Mouse (Mus musculus) frontal cortex, adult (tissue): ENCODE data around the gene Gria4.
A peak's percentile ranks its signal among the peaks of the same experiment; 100 is the strongest.
"Not testable (repeated sequence)": the region's sequence is repeated elsewhere in the genome, so short reads cannot be mapped to it uniquely, and the experiment has no call there.

Experiments used
- ATAC-seq: cut with Nextera tagmentation; 2 replicates; pipeline ENCODE4 v1.9.2; 2017; ENCODE audit warnings: mild to moderate bottlenecking, moderate library complexity, mixed read lengths; ENCODE audit not compliant: low TSS enrichment

The Gria4 gene

GRCm38 (mm10) chr9:4795544-4796288 lies at the start of gene Gria4:
Gria4 (minus strand) TSS chr9:4796234.
- ATAC-seq: peak; percentile 94

GRCm38 (mm10) chr9:4810941-4811340 lies 14.9 kb upstream of the Gria4 start:
- not testable (repeated sequence) for ATAC-seq

- no peak for ATAC-seq
Measured at GRCm38 (mm10) chr9:4803151-4803755, 7.2 kb upstream of the Gria4 start.

GRCm38 (mm10) chr9:4797396-4797795 lies 1.4 kb upstream of the Gria4 start:
- no peak for ATAC-seq

- ATAC-seq: 0 out of 2 replicates have a peak, but pooled peaks have one; percentile 6
Measured at GRCm38 (mm10) chr9:4796289-4796645, 233 bp upstream of the Gria4 start.

GRCm38 (mm10) chr9:4795075-4795474 lies 959 bp downstream of the Gria4 start:
- ATAC-seq: peak; percentile 16; the same call in 1 of the 2 replicates

GRCm38 (mm10) chr9:4794411-4794810 lies 1.6 kb downstream of the Gria4 start:
- ATAC-seq: no peak

GRCm38 (mm10) chr9:4749407-4749806 lies 46.6 kb downstream of the Gria4 start:
- not testable (repeated sequence) for ATAC-seq

- no peak for ATAC-seq
Measured at GRCm38 (mm10) chr9:4714086-4714485, 81.9 kb downstream of the Gria4 start.

- no peak for ATAC-seq
Measured at GRCm38 (mm10) chr9:4712367-4712766, 83.7 kb downstream of the Gria4 start.

- no peak for ATAC-seq
Measured at GRCm38 (mm10) chr9:4687149-4687548, 108.9 kb downstream of the Gria4 start.

- ATAC-seq: no peak
Measured at GRCm38 (mm10) chr9:4680244-4680643, 115.8 kb downstream of the Gria4 start.

GRCm38 (mm10) chr9:4679099-4679498 lies 116.9 kb downstream of the Gria4 start:
- no peak for ATAC-seq

- ATAC-seq: no peak
Measured at GRCm38 (mm10) chr9:4665691-4666090, 130.3 kb downstream of the Gria4 start.

GRCm38 (mm10) chr9:4662421-4662820 lies 133.6 kb downstream of the Gria4 start:
- no peak for ATAC-seq

- no peak for ATAC-seq
Measured at GRCm38 (mm10) chr9:4658951-4659350, 137.1 kb downstream of the Gria4 start.

- ATAC-seq: no peak
Measured at GRCm38 (mm10) chr9:4654333-4654732, 141.7 kb downstream of the Gria4 start.

GRCm38 (mm10) chr9:4639192-4639900 lies 156.7 kb downstream of the Gria4 start:
- peak; percentile 99 for ATAC-seq

GRCm38 (mm10) chr9:4631910-4632309 lies 164.1 kb downstream of the Gria4 start:
- peak; percentile 90 for ATAC-seq

- ATAC-seq: peak; percentile 27; the same call in 1 of the 2 replicates
Measured at GRCm38 (mm10) chr9:4615286-4615685, 180.7 kb downstream of the Gria4 start.

- ATAC-seq: peak; percentile 64
Measured at GRCm38 (mm10) chr9:4605354-4605753, 190.7 kb downstream of the Gria4 start.

- ATAC-seq: no peak
Measured at GRCm38 (mm10) chr9:4604236-4604635, 191.8 kb downstream of the Gria4 start.

GRCm38 (mm10) chr9:4601788-4602187 lies 194.2 kb downstream of the Gria4 start:
- no peak for ATAC-seq
